Mouse (Mus musculus) cerebellum, postnatal 14 days (tissue): ENCODE measurements around the gene Psmd8.
A peak's percentile ranks its signal among the peaks of the same experiment; 100 is the strongest.
"Not testable (repeated sequence)": the region's sequence is repeated elsewhere in the genome, so short reads cannot be mapped to it uniquely, and the experiment has no call there.

Experiments used
- DNase-seq, 2 experiments: peaks; one replicate each; pipeline ENCODE4 v3.0.0; 2021; ENCODE audit warnings: mixed read lengths in 2 of 2

Psmd8 gene

DNA sequence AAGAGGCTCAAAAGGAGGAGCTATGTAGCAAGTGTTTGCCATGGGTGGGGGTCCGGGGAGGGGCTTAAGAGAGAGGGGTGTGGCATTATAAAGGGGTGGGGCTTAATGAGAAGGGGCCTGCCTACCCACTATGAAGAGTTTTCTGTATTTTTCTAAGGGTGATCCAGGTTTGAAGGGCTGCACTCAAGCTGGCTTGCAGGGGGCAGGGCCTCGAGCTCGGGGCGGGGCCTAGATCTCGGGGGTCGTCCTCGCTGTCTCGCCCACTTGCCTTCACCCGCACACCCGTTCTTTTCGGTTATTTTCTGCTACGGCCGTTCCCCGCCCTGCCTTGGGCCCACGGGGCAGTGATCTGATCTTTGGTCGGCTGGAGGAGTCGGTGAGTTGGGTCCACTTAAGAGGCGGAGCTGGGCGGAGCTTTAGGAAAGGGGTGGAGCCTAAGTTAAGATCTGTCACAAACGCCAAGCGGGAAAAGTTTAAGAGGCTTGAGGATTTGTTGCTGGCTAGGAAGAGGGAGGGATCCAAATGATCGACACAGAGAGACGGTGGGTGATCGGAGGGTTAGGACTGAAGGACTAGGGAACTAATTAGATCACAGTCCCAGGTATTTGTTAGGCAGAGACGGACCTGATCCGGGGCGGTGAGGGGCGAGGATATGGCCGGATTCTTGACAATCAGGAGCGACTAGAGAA, 10.3 kb downstream of the Psmd8 start, which contains the start of the genes Ggn and Spred3:
Gene Ggn, plus strand, starts transcription at position 145 of the 689 bp plus-strand sequence.
Gene Spred3, minus strand, starts transcription at position 346 of the 689 bp plus-strand sequence.
- DNase-seq: peak; percentile 61 to 68

DNA sequence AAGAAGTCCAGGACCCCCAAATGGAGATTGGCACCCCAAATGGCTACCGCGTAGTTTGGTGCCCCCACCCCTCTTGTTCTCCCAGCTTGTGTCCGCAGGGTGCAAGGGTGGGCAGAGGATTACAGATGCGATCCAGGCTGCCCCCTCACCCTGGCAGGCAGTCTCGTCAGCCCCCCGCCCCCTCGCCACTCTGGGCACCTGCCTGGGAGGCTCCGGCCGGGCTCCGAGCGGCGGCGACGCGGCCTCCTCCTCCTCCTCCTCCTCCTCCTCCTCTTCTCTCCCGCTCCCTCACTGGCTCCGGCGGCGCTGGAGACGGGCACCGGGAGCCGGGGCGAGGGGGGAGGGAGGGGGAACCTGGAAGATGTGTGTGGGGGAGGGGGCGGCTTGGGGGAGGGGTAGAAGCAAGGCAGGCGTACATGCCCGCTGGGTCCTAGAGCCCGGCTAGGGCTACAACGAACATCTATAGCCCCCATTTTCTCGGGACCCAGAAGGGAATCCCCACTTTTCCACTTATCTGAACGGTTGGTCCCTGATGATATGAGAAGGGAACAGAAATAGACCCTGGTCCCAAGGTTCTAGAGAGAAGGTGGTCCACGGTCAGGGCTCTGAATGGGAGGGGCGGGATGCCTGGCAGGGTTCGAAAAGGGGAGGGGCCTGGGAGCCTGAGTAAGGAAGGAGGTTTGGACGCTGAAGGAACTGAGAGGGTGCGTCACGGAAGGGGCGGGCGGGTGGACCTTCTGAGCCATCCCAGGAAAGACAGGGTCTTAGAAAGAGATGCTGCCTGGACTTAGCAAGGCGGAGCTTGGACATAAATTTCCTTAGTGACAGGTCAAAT, 11.1 kb downstream of the Psmd8 start:
- DNase-seq: peak; percentile 93 to 95

DNA sequence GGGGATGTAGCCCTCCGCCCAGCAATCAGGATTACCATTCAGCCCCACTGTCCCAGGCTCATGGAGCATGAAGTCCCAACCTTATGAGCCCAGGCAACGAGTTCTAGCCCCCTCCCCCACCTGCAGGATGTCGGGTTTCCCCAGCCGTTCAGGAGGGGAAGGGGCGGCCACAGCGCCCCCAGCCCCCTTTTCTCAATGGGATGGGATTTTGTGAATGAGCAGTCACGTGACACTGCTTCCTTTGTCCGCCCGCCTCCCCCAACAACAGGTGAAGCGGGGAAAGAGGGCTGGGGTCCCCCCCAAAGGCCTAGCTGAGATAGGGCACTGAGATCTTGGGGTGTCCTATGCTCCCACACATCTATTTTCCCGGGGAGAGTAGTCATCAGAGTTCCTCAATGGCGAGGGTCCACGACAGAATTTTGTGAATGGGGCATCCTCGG, 11.7 kb downstream of the Psmd8 start:
- peak; percentile 65 to 72 for DNase-seq

GRCm38 (mm10) chr7:29168121-29168695, 12.3 kb downstream of the Psmd8 start:
- DNase-seq: no peak

GRCm38 (mm10) chr7:29167656-29168055, 12.8 kb downstream of the Psmd8 start:
- peak in 1 of 2 experiments; percentile 44 for DNase-seq

DNA sequence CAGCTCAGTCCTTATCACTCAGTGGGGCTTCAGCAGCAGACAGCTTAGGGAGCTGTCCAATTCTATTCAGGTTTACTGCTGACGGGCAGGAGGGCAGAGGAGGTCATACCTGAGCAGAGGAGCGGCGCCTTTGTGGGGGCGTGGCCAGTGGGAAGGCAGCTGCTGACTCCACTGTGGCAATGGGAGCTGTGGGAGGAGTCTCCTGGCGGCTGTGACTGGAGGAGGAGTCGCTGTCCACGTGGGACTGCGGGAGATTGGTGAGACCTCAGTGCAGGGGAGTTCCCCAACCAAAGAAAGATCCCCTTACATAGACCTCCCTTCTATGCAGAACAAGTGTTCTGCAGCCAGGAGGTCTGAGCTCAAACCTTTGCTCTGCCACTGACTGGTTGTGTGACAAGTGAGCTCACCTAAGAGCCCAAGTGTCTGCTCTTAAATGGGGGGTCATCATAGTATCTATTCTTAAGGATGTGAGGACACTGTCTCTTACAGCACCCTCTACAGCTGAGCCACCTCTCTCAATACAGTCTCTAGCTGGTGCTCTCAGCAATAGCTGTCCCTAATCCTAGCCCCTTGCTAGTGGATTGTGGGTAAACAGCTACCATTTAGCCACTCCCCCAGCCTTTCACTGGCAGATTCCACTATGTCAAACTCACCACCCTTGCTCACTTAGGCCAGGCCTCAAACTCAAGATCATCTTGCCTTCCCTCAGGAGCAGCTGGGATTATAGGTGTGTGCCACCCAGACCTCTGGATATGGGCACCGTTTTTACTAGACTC, 17.6 kb downstream of the Psmd8 start:
- no peak for DNase-seq

DNA sequence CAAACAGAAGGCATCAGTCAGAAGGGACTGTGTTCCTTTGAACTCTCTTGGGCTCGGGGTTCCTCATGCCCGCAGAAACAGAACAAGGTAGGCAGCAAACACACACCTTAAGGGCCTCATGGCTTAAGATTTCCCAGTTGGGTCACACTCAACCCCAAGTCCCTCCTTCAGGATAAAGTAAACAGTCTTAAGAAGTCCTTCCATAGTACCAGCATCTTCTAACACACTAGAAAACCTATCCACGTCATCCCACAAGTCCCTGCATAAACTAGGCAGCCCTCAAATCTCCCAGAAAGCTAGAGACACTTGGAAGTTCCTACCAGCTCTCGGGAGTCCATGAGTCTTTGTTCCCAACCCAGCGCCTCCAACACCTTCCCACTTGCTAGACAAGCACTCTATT, 18.2 kb downstream of the Psmd8 start:
- no peak for DNase-seq

DNA sequence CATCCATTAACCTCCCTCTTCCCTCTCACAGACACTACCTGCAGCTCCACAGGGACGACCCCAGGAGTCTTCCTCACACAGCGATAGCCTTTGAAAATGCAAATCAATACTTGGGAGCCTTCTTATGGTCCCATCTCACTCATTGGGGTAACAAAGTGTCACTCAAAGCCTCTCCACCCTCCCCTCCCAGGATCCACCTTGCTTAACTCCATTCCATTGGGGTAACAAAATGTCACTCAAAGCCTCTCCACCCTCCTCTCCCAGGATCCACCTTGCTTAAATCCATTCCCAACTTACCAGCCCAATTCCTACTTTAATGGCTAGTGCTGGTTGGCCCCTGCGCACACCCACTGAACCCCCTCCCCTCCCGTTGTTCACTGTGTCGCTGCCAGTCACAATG, 22.2 kb downstream of the Psmd8 start:
- DNase-seq: no peak

- peak; percentile 92 to 93 for DNase-seq
Observed at GRCm38 (mm10) chr7:29155838-29156782, 24.4 kb downstream of the Psmd8 start, which contains the start of gene Fam98c. TSS of gene Fam98c (minus strand) at chr7:29156234.

- DNase-seq: peak; percentile 93 to 95
Observed at GRCm38 (mm10) chr7:29155196-29155837, 25.2 kb downstream of the Psmd8 start.

DNA sequence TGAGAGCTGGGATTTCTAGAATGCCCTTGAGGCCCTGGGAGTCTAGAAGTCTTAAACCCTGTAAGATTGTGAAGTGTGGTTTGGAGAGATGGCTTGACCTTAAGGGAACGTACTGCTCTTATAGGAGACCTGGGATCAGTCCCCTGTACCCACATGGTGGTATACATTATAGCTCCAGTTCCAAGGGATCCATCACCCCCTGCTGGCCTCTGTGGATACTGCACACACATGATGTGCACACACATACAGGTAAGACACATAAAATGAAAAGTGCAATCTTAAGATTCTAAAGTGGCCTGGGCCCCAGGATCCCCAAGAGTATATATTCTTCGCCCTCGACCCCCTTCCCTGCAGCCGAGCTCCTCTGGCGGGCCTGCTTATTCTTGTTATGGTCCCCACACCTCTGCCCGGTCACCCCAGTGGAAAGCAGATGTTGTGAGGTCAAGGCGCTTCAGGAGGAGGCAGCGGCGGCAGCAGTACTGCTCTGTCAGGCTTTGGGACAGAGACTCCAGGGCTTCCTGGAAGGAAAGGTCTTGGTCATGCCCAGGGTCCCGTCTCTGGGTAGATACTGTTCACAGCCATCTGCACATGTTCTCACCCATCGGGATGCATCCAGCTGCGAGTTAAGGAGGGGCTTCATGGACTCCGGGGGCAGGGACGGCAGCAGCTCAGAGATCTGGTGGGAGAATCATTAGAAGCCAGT, 26.3 kb downstream of the Psmd8 start:
- peak in 1 of 2 experiments; percentile 49 for DNase-seq

DNA sequence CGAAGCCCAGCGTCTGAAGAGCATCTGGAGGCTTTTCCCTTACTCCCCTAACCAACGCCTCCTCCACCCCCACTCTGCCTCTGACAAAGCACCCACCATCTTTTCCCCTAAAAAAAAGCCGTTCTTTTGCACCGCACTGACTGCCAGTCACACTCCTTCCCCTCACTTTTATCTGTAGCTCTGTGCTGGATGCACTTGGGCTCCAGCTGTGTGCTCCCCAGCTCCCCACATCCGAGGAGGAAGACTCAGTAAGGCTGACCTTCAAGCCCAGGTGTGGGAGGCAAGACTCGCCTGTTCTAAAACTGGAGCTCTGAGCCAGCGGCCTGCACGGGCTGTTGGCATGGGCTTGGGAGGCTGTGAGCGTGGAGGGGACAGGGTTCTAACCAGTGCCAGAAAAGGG, 29.0 kb downstream of the Psmd8 start:
- no peak for DNase-seq

GRCm38 (mm10) chr7:29148771-29149170, 31.7 kb downstream of the Psmd8 start:
- DNase-seq: no peak

- no peak for DNase-seq
Observed at GRCm38 (mm10) chr7:29146625-29147367, 33.7 kb downstream of the Psmd8 start.

DNA sequence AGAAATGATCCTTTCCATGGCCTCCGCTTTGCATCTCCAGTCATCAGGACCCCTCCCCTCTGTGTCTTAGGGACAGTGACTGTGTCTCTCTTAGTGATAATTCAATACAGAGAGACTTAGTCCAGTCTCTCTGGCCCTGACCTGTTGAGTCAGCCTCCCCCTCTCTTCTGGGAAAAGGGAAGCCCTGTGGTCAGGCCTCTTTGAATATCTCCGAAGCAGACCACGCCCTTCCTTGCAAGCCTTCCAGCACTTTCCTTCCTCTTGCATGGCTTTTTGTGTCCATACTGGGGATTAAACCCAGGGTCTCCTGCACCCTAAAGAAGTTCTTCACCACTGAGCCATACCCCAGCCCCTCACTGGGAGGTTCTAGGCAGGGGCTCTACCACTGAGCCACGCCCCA, 36.5 kb downstream of the Psmd8 start:
- no peak for DNase-seq

- DNase-seq: no peak
Observed at GRCm38 (mm10) chr7:29141416-29141815, 39.1 kb downstream of the Psmd8 start.

GRCm38 (mm10) chr7:29139237-29139636, 41.3 kb downstream of the Psmd8 start:
- not testable (repeated sequence) for DNase-seq

- no peak for DNase-seq
Observed at GRCm38 (mm10) chr7:29137429-29137828, 43.1 kb downstream of the Psmd8 start.

DNA sequence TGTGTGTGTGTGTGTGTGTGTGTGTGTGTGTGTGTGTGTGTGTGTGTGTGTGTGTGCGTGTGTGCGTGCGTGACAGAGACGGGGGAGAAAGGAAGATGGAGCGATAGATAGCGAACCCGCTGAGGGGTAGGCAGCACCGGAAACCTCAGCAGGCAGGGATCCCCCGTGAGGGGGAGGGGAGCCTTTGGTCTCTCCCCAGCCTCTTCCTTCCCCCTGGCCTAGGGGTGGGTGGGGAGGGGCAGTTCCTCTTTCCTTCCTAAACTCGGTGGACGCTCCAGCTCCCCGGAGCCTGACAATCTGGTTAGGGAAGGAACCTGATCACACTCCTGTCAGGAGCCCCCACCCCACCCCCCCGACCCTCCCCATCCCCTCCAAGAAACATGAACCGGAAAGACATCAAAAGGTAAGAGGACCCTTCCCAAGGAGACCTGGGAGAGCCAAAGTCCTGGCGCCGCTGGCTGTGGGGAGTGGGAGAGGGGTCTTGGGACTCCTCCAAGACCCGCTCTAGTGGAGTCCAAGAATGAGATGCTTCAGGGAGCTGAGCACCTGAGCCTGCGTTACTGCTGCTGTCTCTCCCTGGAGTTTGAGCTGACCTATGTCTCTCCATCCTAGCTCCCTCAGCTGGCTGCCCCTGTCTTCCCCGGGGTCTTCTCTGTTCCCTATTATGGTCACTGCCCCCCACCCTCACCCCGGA, 45.7 kb downstream of the Psmd8 start, which contains the start of gene Rasgrp4:
Gene Rasgrp4, plus strand, starts transcription at position 159 of the 694 bp plus-strand sequence.
- peak in 1 of 2 experiments; percentile 18 for DNase-seq
